ENCODE assay signal across 14 mouse cellular contexts in the genomic region with DNA sequence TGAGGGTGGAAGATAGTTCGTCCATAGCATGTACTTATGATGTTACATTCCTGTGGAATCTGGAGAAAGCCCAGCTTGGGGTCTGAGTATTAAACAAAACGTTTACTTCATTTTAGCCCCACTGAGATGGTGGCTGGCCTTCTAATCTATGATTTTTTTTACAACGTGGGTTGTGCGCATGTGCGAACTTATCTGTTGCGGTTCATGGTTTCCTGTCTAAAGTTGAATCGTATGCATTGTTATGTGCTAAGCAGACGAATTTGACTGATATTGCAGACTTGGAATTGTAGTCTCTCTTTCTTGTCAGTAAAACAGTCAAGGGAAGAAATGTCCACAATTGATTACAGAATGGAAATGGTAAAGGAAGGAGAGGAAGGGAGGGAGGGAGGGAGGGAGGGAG. TPM values are rescaled to one million over a fixed set of nuclear protein-coding genes. Genes with fewer than 3 reads are reported as not detected.
DNase-seq lines count a peak whose midpoint lies in the region; ATAC-seq lines count a peak whose summit lies in the region.
"Had no signal": no experiment of that assay in that cellular context is flagged by ENCODE, and none has a peak within 500 bp of the region (broad histone marks: within the 10 kb centered on the region; RNA-seq: fewer than 3 reads in every experiment).

No protein-coding gene starts in this region.

- H3K9ac ChIP-seq in heart, embryonic 13.5 days, result no peak overlapping the region

- H3K4me3 ChIP-seq in heart, embryonic 13.5 days, result no peak overlapping the region
- no peak overlapping the region for H3K4me3 ChIP-seq in embryonic facial prominence, embryonic 10.5 days
- H3K4me3 ChIP-seq: hindbrain, embryonic 10.5 days had no signal

- no peaks in the 10 kb centered on the region for H3K27me3 ChIP-seq in heart, embryonic 13.5 days (replicated peaks)
- no peaks in the 10 kb centered on the region for H3K27me3 ChIP-seq in embryonic facial prominence, embryonic 10.5 days (replicated peaks; ENCODE audit: low read depth, poor library complexity, severe bottlenecking)

- H3K27ac ChIP-seq in heart, embryonic 13.5 days (replicated peaks), result peak overlapping the region; percentile 61
- no peak overlapping the region for H3K27ac ChIP-seq in embryonic facial prominence, embryonic 10.5 days (replicated peaks)
- H3K27ac ChIP-seq: hindbrain, embryonic 10.5 days had no signal

- peaks cover 36% of the 10 kb centered on the region for H3K36me3 ChIP-seq in heart, embryonic 13.5 days
- peaks cover 91% of the 10 kb centered on the region for H3K36me3 ChIP-seq in embryonic facial prominence, embryonic 10.5 days (replicated peaks)

- intact Hi-C loops in left cerebral cortex, postnatal 36 days (cut with DNase I), result no loop called here

- H3K4me2 ChIP-seq in heart, embryonic 13.5 days, result no peak overlapping the region

- H3K4me1 ChIP-seq in heart, embryonic 13.5 days, result peaks cover 13% of the 10 kb centered on the region
- H3K4me1 ChIP-seq in embryonic facial prominence, embryonic 10.5 days, result no peaks in the 10 kb centered on the region
- H3K4me1 ChIP-seq: hindbrain, embryonic 10.5 days had no signal

- ATAC-seq in heart, embryonic 13.5 days (ENCODE audit: extremely low read depth, insufficient number of reproducible peaks, low FRiP score, low TSS enrichment), result no peak

- no peaks in the 10 kb centered on the region for H3K9me3 ChIP-seq in heart, embryonic 13.5 days
- no peaks in the 10 kb centered on the region for H3K9me3 ChIP-seq in embryonic facial prominence, embryonic 10.5 days
- H3K9me3 ChIP-seq: hindbrain, embryonic 10.5 days had no signal

- WGBS in heart, embryonic 13.5 days, result 62% methylated on average over 8 of the region's 8 CpGs
- WGBS in embryonic facial prominence, embryonic 10.5 days, result 92% methylated on average over 8 of the region's 8 CpGs

- no peak for DNase-seq in heart, adult 9 months (ENCODE audit: low spot score in 2 of 2)
- DNase-seq in MEL-GATA-1-ER (ENCODE audit: extremely low read depth, low read depth) (peak; percentile 94), liver (peak; percentile 57)
- peak; percentile 39 to 61 for DNase-seq in natural killer cell, adult 2 months (ENCODE audit: low spot score in 2 of 2)
- DNase-seq in left cerebral cortex, postnatal 36 days (ENCODE audit: low spot score in 2 of 2), result no peak
- DNase-seq in layer of hippocampus, postnatal 36 days, result no peak
- DNase-seq in embryonic facial prominence, embryonic 10.5 days (ENCODE audit: low spot score), result no peak
- DNase-seq: cerebellum, adult 11 months; kidney, adult 2 months; left cerebral cortex, postnatal 4 days; midbrain, embryonic 14.5 days had no signal

RNA-seq across cellular contexts. Expression of a gene that starts 17.9 kb away (rescaled TPM):
- polyA plus RNA-seq in heart, embryonic 13.5 days (2015; fragmentation: Nextera tagmentation; extraction: Ambion mirVana), result 9.1 and 10.9 TPM in 2 replicates
- total RNA-seq in left cerebral cortex, postnatal 36 days (2021), result 1 to 10 TPM; 7.6 to 8.0 TPM
- total RNA-seq in layer of hippocampus, postnatal 36 days (2021), result 1 to 10 TPM; 3.8 to 3.9 TPM
- polyA plus RNA-seq in embryonic facial prominence, embryonic 10.5 days (2016; fragmentation: Nextera tagmentation; extraction: Ambion mirVana), result 40.5 and 44.0 TPM in 2 replicates
- total RNA-seq: neutrophil, adult 5-6 weeks had no signal

RNA-seq across cellular contexts. Expression of a gene that starts 34.7 kb away (rescaled TPM):
- polyA plus RNA-seq in heart, embryonic 13.5 days (2015; fragmentation: Nextera tagmentation; extraction: Ambion mirVana), result 23.7 and 29.1 TPM in 2 replicates
- total RNA-seq in left cerebral cortex, postnatal 36 days (2021), result 100 to 1,000 TPM; 215 to 223 TPM
- total RNA-seq in layer of hippocampus, postnatal 36 days (2021), result 100 to 1,000 TPM; 146 to 152 TPM
- polyA plus RNA-seq in embryonic facial prominence, embryonic 10.5 days (2016; fragmentation: Nextera tagmentation; extraction: Ambion mirVana), result 26.0 and 28.4 TPM in 2 replicates

Comparison
In these comparisons a context has a peak if more than half of its experiments do, and no peak if none do; other contexts are left out.
1. DNase-seq: peak in MEL-GATA-1-ER (single experiment), liver (single experiment) and natural killer cell, adult 2 months (2 of 2); none in heart, adult 9 months (0 of 2), left cerebral cortex, postnatal 36 days (0 of 2), layer of hippocampus, postnatal 36 days (0 of 2) and embryonic facial prominence, embryonic 10.5 days (single experiment).